Mouse (Mus musculus) heart, embryonic 12.5 days (tissue): Measurements from ENCODE around the gene Rora. TPM values are rescaled to one million over a fixed set of nuclear protein-coding genes. Genes with fewer than 3 reads are reported as not detected.

Source experiments
- ATAC-seq: fragments of 200-750 bp; cut with Nextera tagmentation; 2 replicates; pipeline ENCODE4 v1.8.0; 2017; ENCODE audit warnings: moderate TSS enrichment, moderate library complexity; ENCODE audit not compliant: insufficient number of reproducible peaks, low FRiP score
- H3K27ac ChIP-seq: fragments of 300-500 bp; sonication (generic); 2 replicates; pipeline ENCODE4 v1.5.1; 2016; ENCODE audit warnings: mild to moderate bottlenecking, moderate library complexity; ENCODE audit not compliant: poor library complexity, severe bottlenecking
- H3K27me3 ChIP-seq: fragments of 300-500 bp; sonication (generic); replicated peaks from 2 replicates; pipeline ENCODE4 v1.6.1; 2016; ENCODE audit warnings: mild to moderate bottlenecking, moderate library complexity
- H3K36me3 ChIP-seq: fragments of 300-500 bp; sonication (generic); 2 replicates; pipeline ENCODE4 v1.6.1; 2016; ENCODE audit warnings: mild to moderate bottlenecking, moderate library complexity
- H3K4me1 ChIP-seq: fragments of 300-500 bp; sonication (generic); replicated peaks from 2 replicates; pipeline ENCODE4 v1.6.1; 2016; ENCODE audit warnings: mild to moderate bottlenecking
- H3K4me2 ChIP-seq: fragments of 300-500 bp; sonication (generic); 2 replicates; pipeline ENCODE4 v1.6.1; 2016; ENCODE audit warnings: mild to moderate bottlenecking, moderate library complexity
- H3K4me3 ChIP-seq: fragments of 300-500 bp; sonication (generic); 2 replicates; pipeline ENCODE4 v1.5.1; 2016; ENCODE audit warnings: mild to moderate bottlenecking
- H3K9ac ChIP-seq: fragments of 300-500 bp; sonication (generic); 2 replicates; pipeline ENCODE4 v1.6.1; 2016; ENCODE audit warnings: mild to moderate bottlenecking, moderate library complexity
- H3K9me3 ChIP-seq: fragments of 300-500 bp; sonication (generic); replicated peaks from 2 replicates; pipeline ENCODE4 v1.6.1; 2016; ENCODE audit warnings: mild to moderate bottlenecking, moderate library complexity
- WGBS: fragments of 180-500 bp; shearing (Covaris S2); methylation state at CpG from one replicate; pipeline ENCODE4 v1.1.7; 2016; 5-methylcytosine and 5-hydroxymethylcytosine counted together
- polyA plus RNA-seq: library from polyadenylated mRNA; unstranded; fragments of >200 nt; fragmentation: Nextera tagmentation; extraction: Ambion mirVana; gene quantifications from 2 replicates; pipeline ENCODE4 v1.2.1, GENCODE M21; 2016

Gene Rora
- polyA plus RNA-seq, 1 experiment from 2014 or later, result 7.6 TPM

- no peak overlapping the region for H3K4me2 ChIP-seq
- ATAC-seq, result no peak
- 79% methylated on average over 6 of the region's 6 CpGs for WGBS
Measured at GRCm38 (mm10) chr9:68985046-68985445, 331.5 kb downstream of the Rora start.

GRCm38 (mm10) chr9:68985796-68986195, 332.2 kb downstream of the Rora start:
- 0 out of 2 replicates have a peak, but pooled peaks cover 6% of the 10 kb centered on the region for H3K27me3 ChIP-seq
- 55% methylated on average over 3 of the region's 3 CpGs for WGBS
- no peak overlapping the region for H3K27ac ChIP-seq
- no peak overlapping the region for H3K9ac ChIP-seq
- no peak overlapping the region for H3K4me3 ChIP-seq
- no peaks in the 10 kb centered on the region for H3K9me3 ChIP-seq
- peaks cover 9% of the 10 kb centered on the region; the same call in 1 of the 2 replicates for H3K4me1 ChIP-seq
- ATAC-seq, result no peak
- no peaks in the 10 kb centered on the region for H3K36me3 ChIP-seq
- H3K4me2 ChIP-seq, result no peak overlapping the region

More at GRCm38 (mm10) chr9:68985046-68985445, 331.5 kb downstream of the Rora start:
- H3K9ac ChIP-seq, result no peak overlapping the region
- H3K4me3 ChIP-seq, result no peak overlapping the region
- H3K4me1 ChIP-seq, result peaks cover 9% of the 10 kb centered on the region; the same call in 1 of the 2 replicates
- peaks cover 6% of the 10 kb centered on the region; the same call in 1 of the 2 replicates for H3K27me3 ChIP-seq
- H3K36me3 ChIP-seq, result no peaks in the 10 kb centered on the region
- no peaks in the 10 kb centered on the region for H3K9me3 ChIP-seq
- H3K27ac ChIP-seq, result no peak overlapping the region

- H3K4me2 ChIP-seq, result no peak overlapping the region
- peaks cover 9% of the 10 kb centered on the region; the same call in 1 of the 2 replicates for H3K4me1 ChIP-seq
- H3K36me3 ChIP-seq, result no peaks in the 10 kb centered on the region
- no peak overlapping the region for H3K9ac ChIP-seq
- 0 out of 2 replicates have a peak, but pooled peaks cover 6% of the 10 kb centered on the region for H3K27me3 ChIP-seq
- no peak for ATAC-seq
- H3K4me3 ChIP-seq, result no peak overlapping the region
- H3K9me3 ChIP-seq, result no peaks in the 10 kb centered on the region
- WGBS, result 79% methylated on average over 6 of the region's 6 CpGs
- H3K27ac ChIP-seq, result no peak overlapping the region
Measured at GRCm38 (mm10) chr9:68987290-68988042, 333.9 kb downstream of the Rora start.

- 0 out of 2 replicates have a peak, but pooled peaks cover 6% of the 10 kb centered on the region for H3K27me3 ChIP-seq
- no peak overlapping the region for H3K4me3 ChIP-seq
- H3K4me2 ChIP-seq, result no peak overlapping the region
- H3K27ac ChIP-seq, result no peak overlapping the region
- no peak overlapping the region for H3K9ac ChIP-seq
- no peaks in the 10 kb centered on the region for H3K36me3 ChIP-seq
- 58% methylated on average over 13 of the region's 13 CpGs for WGBS
- H3K9me3 ChIP-seq, result no peaks in the 10 kb centered on the region
- peaks cover 9% of the 10 kb centered on the region; the same call in 1 of the 2 replicates for H3K4me1 ChIP-seq
- no peak for ATAC-seq
Measured at GRCm38 (mm10) chr9:68988162-68988911, 334.8 kb downstream of the Rora start.

- Histone ChIP-seq H3K27me3 (no peaks in the 10 kb centered on the region), H3K4me2 (no peak overlapping the region), H3K4me3 (no peak overlapping the region), H3K4me1 (peaks cover 9% of the 10 kb centered on the region; the same call in 1 of the 2 replicates), H3K36me3 (no peaks in the 10 kb centered on the region), H3K9ac (no peak overlapping the region), H3K27ac (no peak overlapping the region), H3K9me3 (no peaks in the 10 kb centered on the region)
- no peak for ATAC-seq
- 74% methylated on average over 7 of the region's 7 CpGs for WGBS
Measured at GRCm38 (mm10) chr9:68989885-68990449, 336.4 kb downstream of the Rora start.

GRCm38 (mm10) chr9:68993881-68994280, 340.3 kb downstream of the Rora start:
- WGBS, result 65% methylated on average over 2 of the region's 2 CpGs

GRCm38 (mm10) chr9:68998961-68999360, 345.4 kb downstream of the Rora start:
- Histone ChIP-seq H3K4me1 (peaks cover 5% of the 10 kb centered on the region), H3K4me3 (no peak overlapping the region), H3K27me3 (no peaks in the 10 kb centered on the region), H3K27ac (no peak overlapping the region), H3K9ac (no peak overlapping the region), H3K36me3 (no peaks in the 10 kb centered on the region), H3K9me3 (no peaks in the 10 kb centered on the region), H3K4me2 (no peak overlapping the region)
- WGBS, result 87% methylated on average over 9 of the region's 9 CpGs
- no peak for ATAC-seq

More at GRCm38 (mm10) chr9:68993881-68994280, 340.3 kb downstream of the Rora start:
- Histone ChIP-seq H3K36me3 (no peaks in the 10 kb centered on the region), H3K27ac (no peak overlapping the region), H3K9ac (no peak overlapping the region), H3K4me1 (no peaks in the 10 kb centered on the region), H3K27me3 (no peaks in the 10 kb centered on the region), H3K9me3 (no peaks in the 10 kb centered on the region), H3K4me2 (no peak overlapping the region), H3K4me3 (no peak overlapping the region)
- no peak for ATAC-seq

GRCm38 (mm10) chr9:69004514-69004913, 350.9 kb downstream of the Rora start:
- Histone ChIP-seq H3K27me3 (no peaks in the 10 kb centered on the region), H3K9me3 (no peaks in the 10 kb centered on the region), H3K4me2 (no peak overlapping the region), H3K36me3 (no peaks in the 10 kb centered on the region), H3K4me1 (peaks cover 9% of the 10 kb centered on the region), H3K4me3 (no peak overlapping the region), H3K9ac (no peak overlapping the region), H3K27ac (no peak overlapping the region)
- 58% methylated on average over 9 of the region's 9 CpGs for WGBS
- no peak for ATAC-seq

- no peaks in the 10 kb centered on the region for H3K36me3 ChIP-seq
- peaks cover 9% of the 10 kb centered on the region for H3K4me1 ChIP-seq
- no peak overlapping the region for H3K9ac ChIP-seq
- H3K27ac ChIP-seq, result no peak overlapping the region
- no peaks in the 10 kb centered on the region for H3K9me3 ChIP-seq
- no peaks in the 10 kb centered on the region for H3K27me3 ChIP-seq
- 75% methylated on average over 3 of the region's 3 CpGs for WGBS
- no peak overlapping the region for H3K4me2 ChIP-seq
- H3K4me3 ChIP-seq, result no peak overlapping the region
- no peak for ATAC-seq
Measured at GRCm38 (mm10) chr9:69006666-69007065, 353.1 kb downstream of the Rora start.

- no peaks in the 10 kb centered on the region for H3K27me3 ChIP-seq
- H3K4me3 ChIP-seq, result no peak overlapping the region
- no peak overlapping the region for H3K27ac ChIP-seq
- H3K4me1 ChIP-seq, result peaks cover 4% of the 10 kb centered on the region; the same call in 1 of the 2 replicates
- H3K9me3 ChIP-seq, result no peaks in the 10 kb centered on the region
- no peak for ATAC-seq
- WGBS, result 70% methylated on average over 2 of the region's 2 CpGs
- no peaks in the 10 kb centered on the region for H3K36me3 ChIP-seq
- no peak overlapping the region for H3K9ac ChIP-seq
- no peak overlapping the region for H3K4me2 ChIP-seq
Measured at GRCm38 (mm10) chr9:69008706-69009105, 355.1 kb downstream of the Rora start.

- no peak for ATAC-seq
- no peaks in the 10 kb centered on the region for H3K27me3 ChIP-seq
- no peak overlapping the region for H3K9ac ChIP-seq
- no peak overlapping the region for H3K27ac ChIP-seq
- H3K36me3 ChIP-seq, result no peaks in the 10 kb centered on the region
- H3K9me3 ChIP-seq, result no peaks in the 10 kb centered on the region
- H3K4me1 ChIP-seq, result no peaks in the 10 kb centered on the region
- no peak overlapping the region for H3K4me2 ChIP-seq
- H3K4me3 ChIP-seq, result no peak overlapping the region
- 73% methylated on average over 5 of the region's 5 CpGs for WGBS
Measured at GRCm38 (mm10) chr9:69010886-69011285, 357.3 kb downstream of the Rora start.
